Mouse (Mus musculus): ENCODE measurements at regions not wholly inside any gene's neighbourhood (a gene's known extent, or its start where the extent isn't known, plus 50 kb on each side); places are given as distances from the start of the nearest gene placed in this dataset.

- no peak overlapping the region for H3K4me3 ChIP-seq
- H3K4me2 ChIP-seq (replicated peaks) = no peak overlapping the region
- ATAC-seq (ENCODE audit: low FRiP score, low read depth) = 0 out of 2 replicates have a peak, but pooled peaks have one; percentile 37
- no peak overlapping the region for H3K9ac ChIP-seq
- H3K27ac ChIP-seq = no peak overlapping the region
- no peaks in the 10 kb centered on the region for H3K9me3 ChIP-seq
- WGBS = 85% methylated on average over 6 of the region's 6 CpGs
- H3K36me3 ChIP-seq = no peaks in the 10 kb centered on the region
- no peaks in the 10 kb centered on the region for H3K4me1 ChIP-seq
- H3K27me3 ChIP-seq (replicated peaks) = no peaks in the 10 kb centered on the region
These were observed 530.6 kb upstream of the Jmjd1c start for GRCm38 (mm10) chr10:66565374-66565773.

GRCm38 (mm10) chr10:66574846-66575535, 520.9 kb upstream of the Jmjd1c start:
- ATAC-seq (ENCODE audit: low FRiP score, low read depth) = peak; percentile 53; the same call in 1 of the 2 replicates
- Histone ChIP-seq H3K27me3 (replicated peaks) (no peaks in the 10 kb centered on the region), H3K4me3 (no peak overlapping the region), H3K4me2 (replicated peaks) (no peak overlapping the region), H3K36me3 (no peaks in the 10 kb centered on the region), H3K9ac (no peak overlapping the region), H3K4me1 (no peaks in the 10 kb centered on the region), H3K9me3 (no peaks in the 10 kb centered on the region), H3K27ac (no peak overlapping the region)
- 56% methylated on average over 10 of the region's 10 CpGs for WGBS

DNA sequence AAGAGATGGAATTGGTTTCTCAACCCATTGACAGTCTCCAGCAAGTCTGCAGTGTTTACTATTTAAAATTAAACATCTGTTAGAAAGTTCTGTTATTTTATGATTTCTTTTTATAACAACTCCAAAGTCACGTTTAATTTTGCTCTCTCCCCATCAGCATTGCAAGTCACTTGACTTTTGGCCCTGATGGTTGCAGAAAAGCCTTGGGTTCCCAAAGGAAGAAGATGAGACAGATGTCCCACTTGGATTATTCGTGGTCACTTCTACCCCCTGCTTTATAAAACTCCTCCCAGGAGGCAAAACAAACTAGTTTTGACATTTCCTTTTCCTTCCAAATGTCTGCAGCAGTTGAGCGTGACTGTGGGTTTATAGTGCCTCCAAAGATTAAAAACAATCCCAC, 502.9 kb upstream of the Jmjd1c start:
- no peaks in the 10 kb centered on the region for H3K9me3 ChIP-seq
- 75% methylated on average over 3 of the region's 3 CpGs for WGBS
- no peak overlapping the region for H3K27ac ChIP-seq
- H3K27me3 ChIP-seq (replicated peaks) = no peaks in the 10 kb centered on the region
- H3K9ac ChIP-seq = no peak overlapping the region
- H3K4me2 ChIP-seq (replicated peaks) = no peak overlapping the region
- no peaks in the 10 kb centered on the region for H3K36me3 ChIP-seq
- ATAC-seq (ENCODE audit: low FRiP score, low read depth) = no peak
- H3K4me3 ChIP-seq = no peak overlapping the region
- H3K4me1 ChIP-seq = no peaks in the 10 kb centered on the region

DNA sequence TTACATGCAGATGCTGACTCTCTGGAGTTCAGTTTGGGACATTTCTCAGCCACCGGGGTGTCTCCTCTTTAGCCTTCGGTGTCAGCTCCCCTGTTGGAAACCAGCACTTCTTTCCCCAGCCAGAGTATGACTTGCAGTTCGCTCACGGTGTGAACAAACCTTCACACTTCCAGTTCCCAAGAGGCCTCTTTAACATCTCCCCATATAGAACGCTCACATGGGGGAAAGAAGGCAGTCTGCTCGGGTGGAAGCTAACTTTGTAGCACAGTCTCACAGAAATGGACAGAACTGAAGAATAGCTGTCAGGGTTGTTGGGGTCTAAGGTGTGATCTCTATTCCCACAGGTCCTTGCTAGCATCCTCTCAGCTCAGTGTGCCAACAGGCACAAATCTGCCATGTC, 502.4 kb upstream of the Jmjd1c start:
- Histone ChIP-seq H3K36me3 (no peaks in the 10 kb centered on the region), H3K27ac (no peak overlapping the region), H3K4me3 (no peak overlapping the region), H3K27me3 (replicated peaks) (no peaks in the 10 kb centered on the region), H3K4me2 (replicated peaks) (no peak overlapping the region), H3K4me1 (no peaks in the 10 kb centered on the region), H3K9ac (no peak overlapping the region), H3K9me3 (no peaks in the 10 kb centered on the region)
- 63% methylated on average over 6 of the region's 6 CpGs for WGBS
- ATAC-seq (ENCODE audit: low FRiP score, low read depth) = no peak

- no peak overlapping the region for H3K27ac ChIP-seq
These were observed 498.0 kb upstream of the Jmjd1c start for GRCm38 (mm10) chr10:66597952-66598351.

DNA sequence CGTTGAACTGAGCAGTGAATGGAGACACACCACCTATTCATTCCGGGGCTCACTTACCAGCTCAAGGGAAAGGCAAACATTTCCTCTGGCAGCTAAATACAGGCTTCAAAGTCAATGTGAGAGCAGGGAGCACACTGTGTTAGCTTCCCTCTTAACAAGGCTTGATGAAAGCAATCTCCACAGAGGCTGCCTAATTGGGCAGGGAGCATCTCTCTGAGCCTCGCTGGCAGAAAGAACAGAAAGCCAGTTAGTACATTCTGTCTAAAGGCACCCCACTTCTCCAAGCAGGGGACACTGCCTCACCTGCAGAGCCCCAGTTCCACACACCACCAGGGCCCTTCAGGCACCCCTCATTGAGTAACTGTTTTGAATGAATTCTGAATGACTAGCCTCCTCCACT, 488.8 kb upstream of the Jmjd1c start:
- WGBS = 73% methylated on average over 3 of the region's 3 CpGs
- Histone ChIP-seq H3K4me1 (no peaks in the 10 kb centered on the region), H3K9ac (no peak overlapping the region), H3K4me2 (replicated peaks) (no peak overlapping the region), H3K36me3 (no peaks in the 10 kb centered on the region), H3K9me3 (no peaks in the 10 kb centered on the region), H3K27me3 (replicated peaks) (no peaks in the 10 kb centered on the region), H3K27ac (no peak overlapping the region), H3K4me3 (no peak overlapping the region)
- ATAC-seq (ENCODE audit: low FRiP score, low read depth) = no peak

More at GRCm38 (mm10) chr10:66597952-66598351, 498.0 kb upstream of the Jmjd1c start:
- WGBS = 91% methylated on average over 4 of the region's 4 CpGs
- Histone ChIP-seq H3K4me1 (no peaks in the 10 kb centered on the region), H3K9ac (no peak overlapping the region), H3K4me3 (no peak overlapping the region), H3K27me3 (replicated peaks) (no peaks in the 10 kb centered on the region), H3K4me2 (replicated peaks) (no peak overlapping the region), H3K9me3 (no peaks in the 10 kb centered on the region), H3K36me3 (no peaks in the 10 kb centered on the region)
- no peak for ATAC-seq (ENCODE audit: low FRiP score, low read depth)

GRCm38 (mm10) chr10:66616280-66616679, 479.6 kb upstream of the Jmjd1c start:
- ATAC-seq (ENCODE audit: low FRiP score, low read depth) = no peak
- WGBS = 84% methylated on average over 3 of the region's 3 CpGs

GRCm38 (mm10) chr10:66630996-66631395, 464.9 kb upstream of the Jmjd1c start:
- Histone ChIP-seq H3K4me2 (replicated peaks) (no peak overlapping the region), H3K36me3 (no peaks in the 10 kb centered on the region), H3K9ac (no peak overlapping the region), H3K9me3 (no peaks in the 10 kb centered on the region), H3K4me1 (no peaks in the 10 kb centered on the region), H3K27me3 (replicated peaks) (no peaks in the 10 kb centered on the region), H3K4me3 (no peak overlapping the region), H3K27ac (no peak overlapping the region)
- ATAC-seq (ENCODE audit: low FRiP score, low read depth) = no peak
- WGBS = 68% methylated on average over 3 of the region's 3 CpGs

More at GRCm38 (mm10) chr10:66616280-66616679, 479.6 kb upstream of the Jmjd1c start:
- Histone ChIP-seq H3K4me1 (no peaks in the 10 kb centered on the region), H3K9me3 (no peaks in the 10 kb centered on the region), H3K36me3 (no peaks in the 10 kb centered on the region), H3K27me3 (replicated peaks) (no peaks in the 10 kb centered on the region), H3K9ac (no peak overlapping the region), H3K27ac (no peak overlapping the region), H3K4me3 (no peak overlapping the region), H3K4me2 (replicated peaks) (no peak overlapping the region)

DNA sequence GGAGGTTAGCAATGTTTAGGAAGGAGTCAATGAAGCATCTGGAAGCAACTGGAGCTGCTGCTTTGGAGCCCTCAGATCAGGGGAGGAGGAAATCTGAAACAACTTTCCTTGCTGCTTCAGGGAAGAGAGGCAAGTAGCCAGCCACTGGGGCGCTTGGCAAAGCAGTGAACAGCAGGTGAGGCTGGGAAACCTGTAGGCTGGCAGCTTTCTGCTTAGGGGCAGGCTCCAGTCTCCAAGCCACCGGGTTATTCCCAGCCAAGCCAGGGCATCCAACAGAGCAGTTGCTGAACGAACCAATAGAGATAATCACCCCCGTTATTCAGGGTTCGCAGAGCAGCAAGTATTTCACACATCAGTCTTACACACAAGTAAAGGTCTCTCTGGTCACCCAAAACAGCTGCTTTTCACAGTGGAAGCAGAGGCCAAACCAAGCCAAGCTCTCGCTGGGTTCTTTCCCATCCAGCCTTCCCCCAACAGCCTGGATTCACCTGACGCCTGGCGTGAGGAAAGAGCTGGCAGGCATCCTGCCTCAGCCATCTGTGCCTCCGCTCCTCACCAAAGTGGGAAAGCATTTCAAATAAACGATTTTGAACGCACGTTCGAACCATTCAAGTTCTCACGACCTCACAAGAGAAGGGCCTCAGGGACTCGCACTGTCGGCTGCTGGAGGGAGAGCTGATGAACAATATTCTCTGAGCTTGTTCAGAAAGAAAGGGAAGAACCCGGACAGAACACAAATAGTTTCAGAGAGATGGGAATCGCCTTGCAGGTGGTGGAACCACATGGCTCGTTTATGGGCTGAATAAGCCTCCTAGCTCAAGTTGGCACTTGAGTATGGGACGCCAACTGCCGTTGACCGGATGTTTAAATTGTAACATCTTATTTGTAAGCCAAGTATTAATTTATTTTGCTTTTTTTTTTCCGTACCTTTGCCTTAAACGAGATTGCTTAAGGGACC, 454.8 kb upstream of the Jmjd1c start:
- Histone ChIP-seq H3K27ac (no peak overlapping the region), H3K27me3 (replicated peaks) (no peaks in the 10 kb centered on the region), H3K36me3 (no peaks in the 10 kb centered on the region), H3K9ac (no peak overlapping the region), H3K4me2 (replicated peaks) (no peak overlapping the region), H3K9me3 (no peaks in the 10 kb centered on the region), H3K4me3 (no peak overlapping the region), H3K4me1 (no peaks in the 10 kb centered on the region)
- no peak for ATAC-seq (ENCODE audit: low FRiP score, low read depth)
- 67% methylated on average over 24 of the region's 24 CpGs for WGBS

- WGBS = 95% methylated on average over 6 of the region's 6 CpGs
- ATAC-seq (ENCODE audit: low FRiP score, low read depth) = no peak
- Histone ChIP-seq H3K27ac (no peak overlapping the region), H3K36me3 (no peaks in the 10 kb centered on the region), H3K9ac (no peak overlapping the region), H3K4me3 (no peak overlapping the region), H3K9me3 (no peaks in the 10 kb centered on the region), H3K4me1 (no peaks in the 10 kb centered on the region), H3K4me2 (replicated peaks) (no peak overlapping the region), H3K27me3 (replicated peaks) (no peaks in the 10 kb centered on the region)
These were observed 454.0 kb upstream of the Jmjd1c start for GRCm38 (mm10) chr10:66641966-66642365.

GRCm38 (mm10) chr10:66643160-66643559, 452.8 kb upstream of the Jmjd1c start:
- no peak overlapping the region for H3K4me3 ChIP-seq
- H3K4me1 ChIP-seq = no peaks in the 10 kb centered on the region
- no peaks in the 10 kb centered on the region for H3K9me3 ChIP-seq
- ATAC-seq (ENCODE audit: low FRiP score, low read depth) = peak; percentile 48; the same call in 1 of the 2 replicates
- WGBS = 67% methylated on average over 5 of the region's 5 CpGs
- no peaks in the 10 kb centered on the region for H3K27me3 ChIP-seq (replicated peaks)
- no peaks in the 10 kb centered on the region for H3K36me3 ChIP-seq
- H3K9ac ChIP-seq = no peak overlapping the region
- H3K27ac ChIP-seq = no peak overlapping the region
- no peak overlapping the region for H3K4me2 ChIP-seq (replicated peaks)

DNA sequence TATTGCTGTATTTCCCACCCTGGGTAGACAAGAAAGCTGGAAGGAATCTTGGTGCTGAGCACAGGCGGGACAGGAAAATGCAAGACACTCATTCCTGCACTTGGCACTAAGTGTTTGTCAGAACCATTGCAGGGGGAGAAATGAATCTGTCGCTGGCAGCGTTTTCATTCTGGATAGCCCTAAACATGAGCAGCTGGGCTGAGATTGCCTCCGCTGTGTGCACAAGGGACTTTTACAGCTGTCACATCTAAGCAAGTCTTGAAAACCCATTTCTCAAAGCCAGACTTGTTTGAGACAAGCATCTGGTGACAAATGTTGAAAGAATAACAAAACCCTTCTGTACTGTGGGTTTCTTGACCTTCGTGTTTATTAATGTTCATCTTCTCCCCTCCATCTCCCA, 438.4 kb upstream of the Jmjd1c start:
- Histone ChIP-seq H3K36me3 (no peaks in the 10 kb centered on the region), H3K9me3 (no peaks in the 10 kb centered on the region), H3K27ac (no peak overlapping the region), H3K4me2 (replicated peaks) (no peak overlapping the region), H3K9ac (no peak overlapping the region), H3K4me3 (no peak overlapping the region), H3K4me1 (no peaks in the 10 kb centered on the region), H3K27me3 (replicated peaks) (no peaks in the 10 kb centered on the region)
- WGBS = 88% methylated on average over 5 of the region's 5 CpGs
- no peak for ATAC-seq (ENCODE audit: low FRiP score, low read depth)
